Mouse (Mus musculus) mature B cell (primary cell): Measurements from ENCODE around the gene Hibadh.

ENCODE experiments used
- in situ Hi-C: fragments of 300-500 bp; cut with MboI; formaldehyde crosslinking; loops from 2 replicates; pipeline ENCODE4 v1.14.3; 2019

Gene Hibadh

DNA sequence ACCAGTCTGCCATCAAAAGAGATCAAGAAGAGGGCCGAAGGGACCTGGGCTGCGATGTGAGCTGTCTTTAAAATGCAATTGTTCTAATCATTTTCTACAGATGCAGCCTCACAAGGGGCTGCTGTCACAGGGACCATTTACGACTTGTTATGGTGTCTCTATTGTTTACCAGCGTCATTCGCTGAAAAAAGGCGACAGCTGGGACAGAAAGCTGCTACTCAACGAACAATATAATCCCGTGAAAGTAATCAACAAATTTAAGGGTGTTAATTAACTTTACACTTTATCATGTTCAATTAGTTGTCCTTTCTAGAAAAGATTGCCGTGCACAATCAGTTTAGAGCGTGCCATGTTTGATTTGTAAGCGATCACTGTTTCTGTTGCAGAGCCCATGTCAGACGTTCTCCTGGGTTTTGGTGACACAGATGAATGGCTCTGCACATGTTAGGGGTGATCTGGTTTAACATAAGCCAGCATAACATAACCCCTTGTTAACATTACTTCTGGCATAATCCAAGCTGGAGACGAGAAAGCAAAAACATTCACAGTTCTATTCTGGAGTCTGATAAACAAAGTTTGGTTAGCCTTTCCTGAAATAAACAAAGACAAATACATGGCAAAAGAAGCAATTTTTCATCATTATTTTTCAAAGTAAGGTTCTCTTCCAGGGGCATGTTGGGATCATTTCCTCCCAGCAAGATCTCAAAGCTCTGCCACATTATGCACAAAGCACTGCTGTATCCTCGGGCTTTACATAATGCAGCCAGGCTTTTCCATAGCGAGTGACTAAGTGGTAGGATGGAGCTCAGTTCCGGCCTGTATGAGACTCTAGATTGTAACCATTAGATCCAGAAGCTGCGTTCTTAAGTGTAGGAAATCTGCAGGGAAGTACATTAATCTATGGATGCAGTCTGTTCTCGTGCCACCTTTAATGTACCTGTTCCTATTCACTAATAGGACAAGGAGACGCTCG lies 72.6 kb downstream of the Hibadh start:
- in situ Hi-C loops, result no loop called here

DNA sequence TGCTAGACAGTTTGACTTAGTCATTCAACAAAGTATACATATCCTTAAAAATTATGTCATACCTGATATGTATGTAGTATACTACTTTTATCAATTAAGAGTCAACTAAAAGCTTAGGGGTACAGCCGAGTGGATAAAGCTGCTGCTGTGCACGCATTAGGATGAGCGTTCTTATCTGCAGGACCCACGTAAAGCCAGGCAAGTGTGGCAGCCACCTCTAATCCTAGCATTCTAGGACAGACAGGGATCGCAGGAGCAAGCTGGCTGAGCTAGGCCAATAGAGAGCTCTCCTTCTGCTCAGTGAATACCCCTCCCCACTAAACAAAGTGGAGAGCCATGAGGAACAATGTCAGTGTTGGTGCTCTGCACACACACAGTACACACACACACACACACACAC lies 75.0 kb downstream of the Hibadh start:
- in situ Hi-C loops, result no loop called here

DNA sequence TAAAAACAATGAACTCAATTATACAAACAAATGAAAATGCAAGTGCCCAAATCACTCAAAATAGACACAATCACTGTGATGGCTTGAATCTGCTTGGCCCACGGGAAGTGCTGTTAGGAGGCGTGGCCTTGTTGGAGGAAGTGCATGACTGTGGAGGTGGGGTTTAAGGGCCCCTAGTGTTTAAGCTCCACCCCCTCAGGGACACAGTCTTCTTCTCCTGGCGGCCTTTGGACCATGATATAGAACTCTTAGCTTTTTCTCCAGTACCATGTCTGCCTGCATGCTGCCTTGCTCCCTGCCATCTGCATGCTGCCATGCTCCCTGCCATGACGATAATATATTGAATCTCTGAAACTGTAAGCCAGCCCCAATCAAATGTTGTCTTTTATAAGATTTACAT lies 77.2 kb downstream of the Hibadh start:
- in situ Hi-C loops, result no loop called here

DNA sequence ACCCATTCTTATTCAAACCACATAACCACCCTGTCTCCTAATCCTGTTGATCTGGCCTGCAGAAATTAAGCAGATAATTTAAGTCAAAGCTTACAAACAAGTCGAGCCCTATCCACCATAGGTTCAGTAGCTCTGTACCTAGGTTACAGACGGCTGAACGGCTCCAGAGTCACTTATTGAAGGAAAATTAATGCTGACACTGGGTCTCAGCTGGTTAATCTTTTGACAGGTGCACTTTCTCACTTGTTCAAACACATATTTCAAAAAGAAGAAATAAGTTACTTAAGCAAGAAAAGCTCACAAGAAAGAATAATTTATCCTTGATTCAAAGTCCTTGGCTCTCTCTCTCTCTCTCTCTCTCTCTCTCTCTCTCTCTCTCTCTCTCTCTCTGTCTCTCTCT lies 81.1 kb downstream of the Hibadh start:
- in situ Hi-C loops, result no loop called here

DNA sequence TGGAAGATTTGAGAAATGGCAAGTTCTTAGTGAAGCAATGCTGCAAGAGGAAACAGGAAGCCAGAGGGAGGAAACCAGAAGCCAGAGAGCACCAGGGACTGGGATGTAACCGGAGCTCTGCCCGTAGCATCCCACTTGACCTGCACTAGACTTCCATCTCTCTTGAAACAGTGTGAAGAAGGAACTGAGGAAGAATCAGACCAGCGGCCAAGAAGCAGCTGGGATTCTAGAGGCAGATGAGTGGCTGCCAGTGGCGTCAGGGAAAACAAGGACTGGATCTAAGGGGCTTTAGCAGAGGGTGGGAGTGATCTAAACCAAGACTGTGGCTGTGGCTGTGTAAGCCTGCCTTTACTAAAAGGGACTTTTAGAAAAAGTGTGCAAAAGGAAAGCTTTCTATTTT lies 95.8 kb downstream of the Hibadh start:
- in situ Hi-C loops, result no loop called here

DNA sequence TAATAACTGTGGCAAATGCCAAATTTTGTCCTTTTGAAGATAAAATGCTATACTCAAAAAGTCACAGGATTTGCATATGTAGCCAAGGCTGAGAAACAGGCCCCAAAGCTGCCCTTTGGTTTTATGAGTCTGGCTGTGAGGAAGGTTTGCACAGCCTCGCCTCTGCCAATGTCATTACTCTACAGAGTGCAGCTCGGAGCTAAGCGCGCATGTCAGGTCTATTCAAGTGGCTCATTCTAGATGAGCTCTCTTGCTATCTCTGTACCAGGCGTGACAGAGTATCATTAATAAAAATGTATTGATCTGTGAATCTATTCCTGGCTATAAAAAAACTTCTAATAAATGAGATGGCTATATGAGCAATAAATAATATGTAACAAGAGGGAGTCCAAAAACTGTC lies 97.7 kb downstream of the Hibadh start:
- in situ Hi-C loops, result no loop called here

DNA sequence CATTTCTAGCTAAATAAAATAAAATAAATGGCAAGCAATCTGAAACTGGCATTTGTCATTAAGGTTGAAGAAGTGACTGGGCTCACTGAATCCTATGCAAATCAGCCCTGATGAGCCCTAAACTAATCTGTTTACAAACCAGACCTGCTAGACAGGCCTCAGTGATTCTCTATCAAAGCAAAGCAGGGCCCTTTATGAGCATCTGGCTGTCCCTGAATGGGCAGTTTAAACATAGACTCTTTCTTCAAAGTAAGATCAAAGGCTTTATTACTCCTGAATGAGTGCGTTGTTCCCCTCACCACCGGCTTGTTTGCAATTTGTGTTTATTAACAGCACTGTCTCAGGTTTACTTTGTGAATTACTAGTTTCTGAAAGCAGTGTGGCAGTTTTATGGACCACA lies 100.3 kb downstream of the Hibadh start:
- in situ Hi-C loops, result no loop called here

DNA sequence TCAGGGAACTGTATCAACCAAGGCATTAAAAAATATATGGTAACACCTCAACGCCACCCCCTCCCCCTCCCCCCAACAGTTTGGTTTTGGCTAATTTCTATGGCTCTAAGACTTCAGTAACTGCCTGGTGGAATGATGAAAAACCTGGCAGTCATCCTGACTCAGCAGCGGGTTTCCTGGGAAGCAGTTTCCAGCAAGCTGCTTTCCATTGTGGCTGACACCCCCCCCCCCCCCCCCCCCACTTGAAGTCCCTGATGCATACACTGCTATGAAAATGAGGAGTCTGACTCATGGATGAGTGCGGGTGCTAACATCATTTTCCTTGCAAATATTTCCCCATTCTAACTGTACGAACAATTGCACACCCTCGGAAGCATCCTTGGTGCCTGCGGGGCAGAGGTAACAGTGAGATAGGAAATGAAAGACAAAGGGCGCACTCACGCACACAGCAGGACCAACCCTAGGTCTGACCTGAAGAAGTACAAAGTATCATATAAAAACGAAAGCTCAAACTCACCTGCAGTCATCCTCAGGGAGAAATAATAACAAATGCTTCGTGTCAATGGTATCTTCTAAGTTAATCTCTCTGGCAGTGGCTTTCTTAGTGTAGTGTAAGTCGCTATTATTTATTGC lies 105.0 kb downstream of the Hibadh start:
- in situ Hi-C loops, result no loop called here

DNA sequence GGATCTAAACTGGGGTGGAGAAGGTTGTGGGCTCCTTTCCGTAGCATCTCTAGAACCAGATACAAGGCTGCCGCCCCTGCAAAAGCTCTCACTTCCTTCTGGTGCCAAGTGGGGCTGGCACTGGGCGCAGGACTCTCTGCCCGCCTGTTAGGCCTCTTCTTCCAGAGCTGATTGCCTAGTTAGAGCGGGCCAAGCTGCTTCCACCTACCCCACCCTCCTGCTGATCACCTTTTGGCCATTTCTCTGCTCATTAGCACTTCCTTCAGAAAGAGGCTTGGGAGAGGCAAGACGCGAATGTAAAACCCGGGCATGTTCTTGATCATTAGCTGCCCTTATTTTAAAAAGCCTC lies 108.1 kb downstream of the Hibadh start:
- in situ Hi-C loops, result no loop called here

DNA sequence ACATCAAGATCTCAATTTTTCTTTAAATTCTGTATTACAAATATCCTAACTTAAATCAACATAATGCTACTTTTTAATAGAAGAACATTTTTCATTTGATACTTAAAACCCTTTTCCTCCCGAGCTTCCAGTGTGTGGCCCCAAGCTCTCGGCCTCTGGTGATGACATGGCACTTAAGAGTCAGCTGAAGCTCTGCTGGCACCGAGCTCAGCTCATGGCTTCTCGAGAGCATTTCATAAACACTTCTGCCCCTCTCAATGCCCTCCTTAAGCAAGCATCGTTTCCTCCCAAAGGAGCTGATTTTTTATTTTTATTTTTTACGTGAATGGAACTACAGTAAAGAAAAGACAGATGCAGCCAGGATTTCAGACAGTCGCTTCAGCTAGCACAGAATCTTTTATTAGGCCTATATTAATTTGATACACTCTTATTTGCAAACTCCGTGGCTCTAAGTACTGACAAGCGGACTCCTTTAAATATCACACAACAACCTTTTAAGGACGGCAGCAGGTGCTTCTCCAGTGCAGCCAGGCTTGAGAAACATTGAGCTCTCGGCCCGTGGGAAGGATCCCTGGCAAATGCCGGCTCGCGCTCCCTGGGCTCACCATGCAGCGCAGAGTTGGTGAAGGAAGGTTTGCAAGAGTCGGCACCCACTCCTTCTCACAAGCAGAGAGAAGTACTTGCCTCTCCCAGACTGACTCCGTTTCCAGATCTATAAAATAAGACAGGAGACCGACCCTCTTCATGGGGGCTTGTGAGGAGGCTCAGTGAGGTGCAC lies 108.6 kb downstream of the Hibadh start:
- in situ Hi-C loops, result no loop called here

DNA sequence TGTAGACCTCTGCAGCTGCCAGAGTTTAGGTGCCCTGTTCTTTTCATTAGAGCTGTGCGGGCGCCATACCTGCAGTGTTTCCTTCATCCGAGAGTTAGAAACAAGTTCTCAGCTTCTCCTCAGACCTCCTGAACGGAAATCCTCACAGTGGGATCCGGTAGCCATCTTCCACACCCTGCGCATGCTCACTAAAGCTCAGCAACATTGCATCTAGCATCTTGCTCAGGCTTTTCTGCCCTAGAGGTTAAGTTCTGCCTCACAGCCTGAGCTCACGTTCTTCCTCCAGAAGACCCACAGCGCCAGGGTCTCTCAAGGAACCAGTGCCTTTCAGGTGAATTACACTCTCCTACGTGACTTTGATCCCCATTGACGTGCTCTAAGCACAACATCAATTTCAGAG lies 109.3 kb downstream of the Hibadh start:
- in situ Hi-C loops, result no loop called here

DNA sequence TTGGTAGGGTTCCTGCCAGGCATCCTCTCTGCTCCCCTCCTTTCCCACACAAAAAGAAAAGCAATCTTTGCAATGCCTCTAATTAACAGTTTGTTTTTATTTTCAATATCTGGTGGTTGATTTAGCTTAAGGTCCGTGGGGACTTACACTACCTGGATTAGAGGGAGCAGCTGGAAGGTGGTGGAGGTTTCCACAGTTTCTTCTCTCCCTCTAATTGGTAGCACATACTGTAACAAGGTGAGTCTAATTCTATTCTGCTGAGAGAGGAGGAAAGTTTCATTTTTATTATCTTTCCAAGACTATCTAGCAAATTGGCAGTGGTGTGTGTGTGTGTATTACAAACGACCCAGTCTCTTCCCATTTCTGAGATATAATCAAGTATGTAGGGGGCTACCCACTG lies 116.0 kb downstream of the Hibadh start:
- in situ Hi-C loops, result no loop called here

DNA sequence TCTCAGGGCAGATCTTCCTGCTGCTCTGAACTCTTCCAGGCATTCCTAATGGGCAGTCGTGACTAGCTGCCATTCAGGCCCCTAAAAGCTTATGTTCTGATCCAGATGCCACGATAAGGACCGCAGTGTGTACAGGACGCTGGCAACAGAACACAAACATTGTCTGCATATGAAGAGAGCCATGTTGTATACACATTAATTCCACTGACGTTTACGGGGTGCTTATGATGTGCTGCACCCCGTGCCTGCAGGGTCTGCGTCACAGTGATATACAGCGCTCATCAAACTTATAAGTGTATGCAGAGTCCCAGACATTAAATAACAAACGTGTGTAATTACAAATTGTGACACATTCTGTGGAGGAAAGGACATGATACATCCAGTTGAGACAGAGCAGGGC lies 121.5 kb downstream of the Hibadh start:
- in situ Hi-C loops, result no loop called here

DNA sequence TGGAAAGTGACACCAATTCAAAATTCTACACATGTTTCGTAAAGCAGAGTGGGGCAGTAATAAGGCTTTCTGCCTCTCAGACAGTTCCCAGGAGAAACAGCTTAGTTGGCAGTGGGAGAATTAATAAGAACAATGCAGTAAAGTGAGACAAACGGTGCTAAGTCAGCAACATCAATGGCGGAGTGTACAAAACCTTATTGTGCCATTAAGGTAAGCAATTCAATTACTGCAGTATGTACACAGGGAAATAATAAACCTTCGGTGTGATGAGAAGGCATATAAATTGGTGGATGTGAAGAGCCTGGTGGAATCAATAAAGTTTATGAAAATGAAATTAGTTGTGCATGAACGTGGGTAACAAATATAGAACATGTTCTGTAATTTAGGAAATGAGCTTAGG lies 122.9 kb downstream of the Hibadh start:
- in situ Hi-C loops, result no loop called here

DNA sequence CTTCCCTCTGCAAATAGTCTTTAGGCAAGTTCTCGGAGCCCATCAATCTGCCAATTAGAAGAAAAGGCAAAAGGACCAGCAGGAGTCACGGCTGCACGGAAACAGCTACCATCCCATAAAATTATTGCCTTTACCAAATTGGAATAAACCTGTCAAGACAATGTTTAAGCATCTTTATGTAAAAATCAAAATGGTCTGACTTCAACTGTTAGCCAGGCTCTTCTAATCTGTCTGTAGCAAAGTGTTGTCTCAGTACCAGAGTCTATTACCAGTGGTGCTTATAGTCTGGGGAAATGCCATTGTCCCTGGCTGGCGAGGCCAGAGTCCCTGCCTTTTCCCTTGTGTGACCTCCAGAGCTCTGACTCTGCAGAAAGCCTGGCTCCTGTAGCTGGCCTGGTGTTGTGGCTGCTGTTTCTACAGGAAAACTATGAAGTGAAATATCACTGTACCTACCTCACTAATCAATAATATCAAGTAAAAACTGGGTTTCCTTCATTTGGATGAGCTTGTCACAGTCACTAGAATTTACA lies 126.2 kb downstream of the Hibadh start:
- in situ Hi-C loops, result no loop called here

DNA sequence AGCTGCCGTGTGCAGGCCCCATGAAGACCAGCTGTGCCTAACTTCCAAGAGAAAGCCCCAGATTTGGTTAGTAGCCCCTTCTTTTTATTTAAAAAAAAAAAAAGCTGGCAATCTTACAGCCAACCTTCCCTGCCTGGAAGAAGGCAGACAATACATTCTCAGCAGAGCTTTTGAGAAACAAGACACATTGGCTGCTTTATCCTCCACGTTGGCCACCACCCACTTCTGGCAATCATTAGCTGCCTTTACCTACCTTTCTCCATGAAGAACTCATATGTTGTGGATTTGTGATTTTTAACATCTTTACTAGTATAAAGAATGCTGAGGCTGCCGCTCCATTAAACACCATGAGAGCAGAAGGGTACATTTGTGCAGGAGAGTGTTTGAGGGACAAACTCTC lies 131.4 kb downstream of the Hibadh start:
- in situ Hi-C loops, result no loop called here

DNA sequence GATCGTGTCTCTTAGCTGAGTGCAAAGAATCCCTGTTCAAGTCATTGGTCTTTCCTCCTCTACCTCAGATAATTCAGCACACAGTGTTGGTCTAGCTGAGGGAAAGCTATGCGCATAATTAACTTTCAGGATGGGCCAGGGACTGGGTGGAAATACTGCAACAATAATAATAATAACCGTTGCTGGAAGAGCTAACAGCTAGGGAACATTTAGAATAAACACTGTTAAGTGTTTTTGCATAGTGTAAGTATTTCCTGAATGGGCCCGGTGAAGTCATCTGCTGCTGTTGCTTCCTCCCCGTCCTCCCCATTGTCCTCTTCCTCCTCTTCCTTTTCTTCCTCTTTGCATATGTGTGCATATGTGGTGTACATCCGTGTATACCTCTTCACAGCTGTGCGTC lies 132.2 kb downstream of the Hibadh start:
- in situ Hi-C loops, result no loop called here

DNA sequence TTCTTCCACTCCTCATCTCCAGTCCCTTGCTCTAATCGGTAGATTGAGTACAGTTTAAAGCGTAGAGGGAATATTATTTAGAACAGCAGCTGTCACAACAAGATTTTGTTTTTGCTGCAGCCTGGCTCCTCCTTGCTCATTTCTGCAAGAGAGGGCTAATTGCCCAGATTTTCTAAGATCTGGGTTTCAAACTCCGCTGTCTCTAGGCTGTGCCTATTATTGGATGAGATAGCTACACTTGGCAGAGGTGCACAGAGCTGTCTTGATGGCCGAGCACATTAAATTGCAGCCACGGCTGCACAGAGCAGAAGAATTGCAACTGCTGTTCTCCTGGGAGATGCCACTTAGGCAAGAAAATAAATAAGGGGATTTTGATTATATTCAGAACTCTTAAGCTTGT lies 133.0 kb downstream of the Hibadh start:
- in situ Hi-C loops, result no loop called here

DNA sequence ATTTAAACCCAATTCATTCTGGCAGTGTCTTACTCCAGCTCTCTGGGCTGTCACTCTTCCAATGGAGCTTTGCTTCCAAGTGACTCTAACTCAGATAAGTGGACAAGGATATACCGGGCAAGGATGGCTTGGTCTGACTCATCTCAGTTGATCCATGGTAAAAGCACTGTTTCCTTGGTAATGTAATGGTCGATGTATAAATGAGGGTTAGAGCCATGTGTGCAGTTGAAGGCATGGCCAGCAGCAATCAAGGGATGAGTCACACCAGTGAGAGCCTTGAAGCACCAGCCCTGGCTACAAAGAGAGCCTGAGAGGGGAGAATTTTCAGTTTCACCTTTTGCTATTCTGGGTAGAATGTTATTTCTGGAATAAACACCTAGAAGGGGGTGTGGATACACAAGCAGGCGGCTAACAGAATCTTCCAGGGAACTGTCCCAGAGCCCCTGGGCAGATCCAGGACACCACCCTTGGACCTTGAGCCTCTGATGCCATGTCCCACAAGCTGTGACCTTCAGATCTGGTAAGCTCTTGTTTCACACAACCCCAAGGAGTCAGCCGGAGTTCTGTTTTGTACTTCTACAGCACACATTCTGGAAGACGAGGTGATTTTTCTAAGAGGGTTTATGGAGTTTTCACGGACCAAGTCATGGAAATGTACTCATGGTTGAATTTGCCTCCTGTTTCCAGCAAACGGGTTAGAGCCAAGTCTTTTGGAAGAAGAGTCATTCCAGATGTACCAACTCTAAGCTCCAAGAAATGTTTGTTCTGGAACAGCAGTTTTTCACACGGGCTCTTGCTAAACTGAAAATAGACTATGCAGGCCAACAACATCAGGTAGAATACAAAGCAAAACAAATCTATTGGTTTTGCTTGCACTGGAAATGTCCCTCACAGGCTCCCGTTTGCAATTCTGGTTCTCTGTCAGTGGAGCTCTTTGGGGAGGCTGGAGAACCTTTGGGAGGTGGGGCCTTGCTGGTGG lies 134.1 kb downstream of the Hibadh start:
- in situ Hi-C loops, result no loop called here

DNA sequence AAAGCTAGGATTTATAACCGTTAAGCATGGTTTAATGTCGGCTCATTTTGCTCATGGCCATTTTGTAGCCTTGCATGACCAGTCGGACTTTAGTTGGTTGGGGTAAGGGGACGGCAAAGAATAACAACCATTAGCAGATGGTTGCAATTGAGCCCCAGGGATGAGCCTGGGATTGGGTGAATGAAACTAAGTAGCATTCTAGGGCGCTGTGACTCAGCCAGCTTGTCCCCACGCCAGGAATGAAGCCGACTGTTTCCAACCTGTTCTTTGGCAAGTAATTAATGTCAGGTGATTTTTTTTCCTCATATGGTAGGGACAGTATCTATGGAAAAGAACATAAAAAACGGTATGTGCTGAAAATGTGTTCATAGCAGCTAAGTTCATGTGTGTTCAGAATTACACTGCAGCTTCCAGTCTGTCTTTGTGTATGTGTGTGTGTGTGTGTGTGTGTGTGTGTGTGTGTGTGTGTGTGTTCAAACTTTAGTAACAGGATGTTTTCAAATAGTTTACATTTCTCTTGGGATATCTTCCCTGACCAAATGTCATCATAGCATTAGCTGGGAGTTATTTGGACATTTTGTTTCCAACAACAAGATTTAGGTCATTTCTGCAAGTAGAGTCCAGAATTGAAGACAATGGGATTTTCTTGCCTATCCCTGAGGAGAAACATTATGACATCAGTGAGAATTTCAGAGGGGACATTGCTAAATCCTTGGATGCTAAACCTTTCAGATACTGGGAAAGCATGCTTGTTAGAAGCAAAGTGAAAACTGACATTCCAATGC lies 135.3 kb downstream of the Hibadh start:
- in situ Hi-C loops, result no loop called here

DNA sequence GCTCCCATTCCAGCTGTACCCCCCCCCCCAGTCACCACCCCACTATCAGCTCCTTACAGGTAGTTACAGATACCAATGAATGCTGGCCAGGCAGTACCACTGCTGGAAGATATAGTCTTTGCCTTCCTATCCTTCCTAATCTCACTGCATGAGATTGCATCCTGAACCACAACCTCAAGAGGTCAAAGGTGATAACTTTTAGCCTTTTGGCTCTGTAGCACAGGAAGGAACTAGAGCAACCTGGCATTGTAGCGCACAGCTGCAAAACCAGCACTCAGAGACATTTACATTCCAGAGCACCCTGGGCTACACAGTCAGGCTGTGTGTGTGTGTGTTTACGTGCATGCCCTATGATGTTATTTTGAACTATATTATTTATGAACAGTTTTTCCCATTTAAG lies 137.2 kb downstream of the Hibadh start:
- in situ Hi-C loops, result no loop called here
